Mouse (Mus musculus) small intestine, adult 2 months (tissue): Measurements from ENCODE around the gene Cabp4. TPM values are rescaled to one million over a fixed set of nuclear protein-coding genes. Genes with fewer than 3 reads are reported as not detected.

Source experiments
- H3K27ac ChIP-seq: fragments of 200-500 bp; 2 replicates; pipeline ENCODE4 v1.5.1; 2012; ENCODE audit warnings: low read depth, low read length, control low read depth, inconsistent platforms; ENCODE audit not compliant: insufficient read depth
- H3K27me3 ChIP-seq: fragments of 200-500 bp; 2 replicates; pipeline ENCODE4 v1.6.1; 2012; ENCODE audit warnings: mild to moderate bottlenecking, moderate library complexity, low read length, inconsistent platforms; ENCODE audit not compliant: control insufficient read depth, insufficient read depth
- H3K36me3 ChIP-seq: fragments of 200-500 bp; 2 replicates; pipeline ENCODE4 v1.6.1; 2012; ENCODE audit warnings: mild to moderate bottlenecking, low read length, control low read depth, inconsistent platforms; ENCODE audit not compliant: control insufficient read depth, insufficient read depth
- H3K4me1 ChIP-seq: fragments of 200-500 bp; 2 replicates; pipeline ENCODE4 v1.6.1; 2012; ENCODE audit warnings: low read length, inconsistent platforms, mixed read lengths; ENCODE audit not compliant: control insufficient read depth, insufficient read depth, insufficient read length
- H3K4me3 ChIP-seq: fragments of 200-500 bp; 2 replicates; pipeline ENCODE4 v1.5.1; 2012; ENCODE audit warnings: low read depth, mild to moderate bottlenecking, control low read depth, inconsistent platforms, low read length, moderate library complexity
- CTCF ChIP-seq: fragments of 200-500 bp; IDR thresholded peaks from 2 replicates; pipeline ENCODE4 v1.5.1; 2012; ENCODE audit warnings: low read depth, mild to moderate bottlenecking, control low read depth, inconsistent platforms, low read length, moderate library complexity, mixed read lengths; ENCODE audit not compliant: insufficient replicate concordance, insufficient read length; ENCODE audit errors: extremely low read depth
- POLR2A ChIP-seq: fragments of 200-500 bp; IDR thresholded peaks from 2 replicates; pipeline ENCODE4 v1.6.1; 2012; ENCODE audit warnings: low read depth, mild to moderate bottlenecking, control low read depth, inconsistent platforms, low read length, moderate library complexity
- WGBS: fragments of 180-500 bp; shearing (Covaris S2); methylation state at CpG from one replicate; pipeline ENCODE4 v1.1.7; 2018; 5-methylcytosine and 5-hydroxymethylcytosine counted together
- polyA plus RNA-seq: library from polyadenylated mRNA; depleted of rRNA; stranded (reverse); fragments of >200 nt; gene quantifications from 2 replicates; pipeline ENCODE4 v1.2.3, GENCODE M21; 2012

Cabp4 gene
- polyA plus RNA-seq, 1 experiment = 0.42 TPM

DNA sequence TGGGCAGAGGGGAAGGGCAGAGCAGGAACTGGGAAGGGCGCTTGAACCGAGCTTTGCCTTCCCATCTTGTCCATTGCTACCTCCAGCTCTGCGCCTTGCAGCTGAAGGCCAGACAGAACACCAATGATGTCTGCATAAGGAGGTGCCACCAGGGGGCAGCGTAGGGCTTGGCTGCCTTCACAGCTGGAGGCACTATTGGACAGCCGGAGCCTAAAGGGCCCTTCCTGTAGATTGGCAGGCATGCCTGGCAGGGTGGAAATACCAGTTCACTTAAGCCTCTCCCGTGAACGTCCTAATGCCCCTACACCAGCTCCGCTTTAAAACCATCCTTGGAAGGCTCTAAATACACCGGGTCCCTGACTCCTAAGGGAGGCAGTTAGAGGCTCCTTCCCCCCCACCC is 44.8 kb downstream of the Cabp4 start:
- no peak for TF ChIP-seq POLR2A
- peak; percentile 96 for TF ChIP-seq CTCF
- Histone ChIP-seq H3K27ac (peak overlapping the region; percentile 85), H3K4me3 (peak overlapping the region; percentile 91), H3K4me1 (peaks cover 29% of the 10 kb centered on the region), H3K27me3 (no peaks in the 10 kb centered on the region), H3K36me3 (peaks cover 15% of the 10 kb centered on the region)
- 2% methylated on average over 9 of the region's 9 CpGs for WGBS

DNA sequence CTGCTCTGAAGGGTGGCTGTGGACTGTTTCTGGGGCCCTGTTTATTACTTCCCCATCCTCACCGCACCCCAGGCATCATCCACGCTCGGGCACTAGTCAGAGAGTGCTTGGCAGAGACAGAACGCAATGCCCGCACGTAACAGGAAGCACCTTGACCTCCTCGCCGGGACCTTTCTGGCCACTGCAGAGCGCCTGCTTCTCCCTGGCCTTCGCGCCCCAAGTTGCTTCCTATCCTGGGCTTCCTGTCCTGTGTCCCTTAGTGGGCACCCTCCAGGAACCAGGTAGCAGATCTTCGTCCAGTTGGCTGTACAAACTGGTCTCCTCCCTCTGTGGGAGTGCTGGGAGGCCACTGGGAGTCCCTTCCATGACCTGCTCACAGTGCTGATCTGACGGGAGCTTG is 45.4 kb downstream of the Cabp4 start:
- no peak overlapping the region for H3K27ac ChIP-seq
- H3K4me3 ChIP-seq = peak overlapping the region; percentile 24
- WGBS = 75% methylated on average over 13 of the region's 13 CpGs
- H3K36me3 ChIP-seq = peaks cover 10% of the 10 kb centered on the region
- H3K4me1 ChIP-seq = peaks cover 33% of the 10 kb centered on the region
- TF ChIP-seq POLR2A (no peak), CTCF (no peak)
- no peaks in the 10 kb centered on the region for H3K27me3 ChIP-seq

DNA sequence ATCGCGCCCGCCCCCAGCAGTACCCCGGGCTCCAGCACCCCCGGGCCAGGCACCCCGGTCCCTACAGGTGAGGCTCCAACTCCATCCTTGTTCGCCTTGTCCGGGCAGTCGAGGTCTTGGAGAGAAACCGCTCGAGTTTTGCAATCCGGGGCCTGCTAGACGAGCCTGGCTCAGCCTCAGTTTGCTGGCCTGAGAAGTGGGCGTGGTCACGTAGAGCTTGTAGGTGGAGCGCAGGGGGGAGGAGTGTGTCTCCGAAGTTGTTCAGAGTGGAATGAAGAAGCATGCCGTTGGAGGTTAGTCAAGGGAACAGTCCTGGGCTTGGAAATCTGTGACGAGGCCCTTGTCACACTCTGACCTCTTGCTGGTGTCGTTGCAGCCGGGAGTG is 46.4 kb downstream of the Cabp4 start:
- Histone ChIP-seq H3K36me3 (peaks cover 7% of the 10 kb centered on the region; the same call in 1 of the 2 replicates), H3K4me3 (peak overlapping the region; percentile 81), H3K27ac (peak overlapping the region; percentile 88), H3K27me3 (no peaks in the 10 kb centered on the region), H3K4me1 (peaks cover 35% of the 10 kb centered on the region)
- TF ChIP-seq POLR2A = no peak; the same call in 1 of the 2 replicates
- no peak for TF ChIP-seq CTCF
- WGBS = 2% methylated on average over 21 of the region's 21 CpGs

DNA sequence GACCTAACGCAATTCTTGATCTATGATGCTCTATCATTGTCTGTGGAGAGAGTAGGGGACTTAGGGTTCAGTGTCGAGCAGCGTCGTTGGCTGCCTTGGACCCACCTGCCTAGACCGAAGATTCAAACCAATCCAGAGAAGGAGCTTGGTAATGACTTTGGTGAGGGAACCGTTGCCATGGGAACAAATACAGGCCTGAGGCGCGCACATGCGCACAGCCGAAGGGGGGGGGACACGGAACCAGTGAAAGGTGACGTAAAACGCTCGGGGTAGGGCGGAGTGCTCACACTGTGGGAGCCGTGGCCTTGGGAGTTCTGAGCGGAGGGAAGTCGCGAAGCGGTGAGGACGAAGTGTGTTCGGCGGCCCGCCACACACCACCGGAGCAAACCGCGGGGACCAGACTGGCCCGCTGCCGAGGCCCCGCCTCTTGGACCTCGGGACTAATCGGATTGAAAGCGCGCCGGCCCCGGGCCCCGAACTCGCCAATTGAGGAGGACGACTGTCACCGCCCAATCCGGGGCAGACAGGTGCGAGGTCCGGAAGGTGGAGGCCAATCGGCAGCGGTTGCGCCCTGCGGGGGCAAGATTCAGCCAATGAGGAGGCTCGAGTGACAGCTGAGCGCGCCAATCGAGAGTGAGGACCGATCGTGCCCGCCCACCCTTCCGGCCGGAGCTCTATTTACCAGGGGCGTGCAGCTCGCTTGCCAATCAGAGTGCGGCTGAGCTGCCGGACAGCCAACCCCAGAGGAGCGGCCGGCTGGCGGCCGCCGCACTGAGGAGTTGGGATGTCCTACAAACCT is 47.0 kb downstream of the Cabp4 start, which contains the start of gene Cdk2ap2:
Gene Cdk2ap2 (plus strand): TSS at position 541 of the 799 bp plus-strand sequence.
- Histone ChIP-seq H3K4me1 (peaks cover 36% of the 10 kb centered on the region), H3K4me3 (peak within 1 kb of the TSS; percentile 81), H3K36me3 (peaks cover 7% of the 10 kb centered on the region; the same call in 1 of the 2 replicates), H3K27me3 (no peaks in the 10 kb centered on the region), H3K27ac (peak within 1 kb of the TSS; percentile 93)
- 1% methylated on average over 64 of the region's 65 CpGs for WGBS
- TF ChIP-seq POLR2A = peak; percentile 89
- no peak for TF ChIP-seq CTCF

DNA sequence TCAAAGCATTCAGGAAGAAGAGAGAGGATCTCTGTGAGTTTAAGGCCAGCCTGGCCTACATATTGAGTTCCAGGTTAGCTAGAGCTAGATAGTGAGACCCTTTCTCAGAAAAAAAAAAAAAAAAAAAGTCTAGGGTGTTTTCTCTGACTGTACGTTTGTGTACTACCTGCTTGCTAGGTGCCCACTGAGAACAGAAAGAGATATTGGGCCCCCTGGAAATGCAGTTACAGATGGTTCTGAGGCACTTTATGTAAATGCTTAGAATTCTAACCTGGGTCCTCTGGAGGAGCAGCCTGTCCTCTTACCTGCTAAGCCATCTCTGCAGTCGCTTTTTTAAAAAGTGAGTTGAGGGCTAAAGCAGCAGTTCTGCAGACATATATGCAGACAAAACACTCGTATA is 48.0 kb downstream of the Cabp4 start:
- no peak overlapping the region for H3K4me3 ChIP-seq
- H3K27ac ChIP-seq = no peak overlapping the region
- no peaks in the 10 kb centered on the region for H3K27me3 ChIP-seq
- H3K4me1 ChIP-seq = peaks cover 34% of the 10 kb centered on the region
- WGBS = 82% methylated on average over 3 of the region's 3 CpGs
- TF ChIP-seq CTCF = no peak
- TF ChIP-seq POLR2A = no peak
- H3K36me3 ChIP-seq = peaks cover 7% of the 10 kb centered on the region; the same call in 1 of the 2 replicates

DNA sequence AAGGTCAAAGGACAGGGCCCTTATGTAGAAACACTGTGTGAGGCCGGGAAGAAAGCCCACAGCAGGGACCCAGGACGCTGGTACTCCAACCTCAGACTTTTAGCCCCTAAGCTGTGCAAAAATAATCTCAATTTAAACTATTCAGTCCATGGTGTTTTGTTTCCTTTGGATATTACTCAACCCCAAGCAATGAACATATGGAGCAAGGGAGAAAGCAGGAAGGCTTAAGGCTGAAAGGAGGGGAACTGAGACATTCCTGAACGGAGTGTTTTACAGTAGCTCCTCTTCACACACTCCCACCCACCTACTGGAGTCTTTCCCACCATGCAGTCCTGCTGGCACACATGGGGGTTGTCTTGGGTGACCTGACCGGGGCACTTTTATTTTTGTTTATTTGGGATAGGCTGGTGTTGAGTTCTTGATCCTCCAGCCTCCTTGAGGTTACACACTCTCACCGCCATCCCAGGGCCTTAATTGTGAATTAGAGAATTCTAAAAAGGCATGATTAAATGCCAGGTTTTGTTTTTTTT is 49.0 kb downstream of the Cabp4 start:
- Histone ChIP-seq H3K4me1 (peaks cover 31% of the 10 kb centered on the region), H3K27ac (no peak overlapping the region), H3K27me3 (no peaks in the 10 kb centered on the region), H3K36me3 (peaks cover 7% of the 10 kb centered on the region; the same call in 1 of the 2 replicates), H3K4me3 (no peak overlapping the region)
- TF ChIP-seq POLR2A = no peak
- no peak for TF ChIP-seq CTCF
- 64% methylated on average over 5 of the region's 5 CpGs for whole genome bisulfite sequencing

DNA sequence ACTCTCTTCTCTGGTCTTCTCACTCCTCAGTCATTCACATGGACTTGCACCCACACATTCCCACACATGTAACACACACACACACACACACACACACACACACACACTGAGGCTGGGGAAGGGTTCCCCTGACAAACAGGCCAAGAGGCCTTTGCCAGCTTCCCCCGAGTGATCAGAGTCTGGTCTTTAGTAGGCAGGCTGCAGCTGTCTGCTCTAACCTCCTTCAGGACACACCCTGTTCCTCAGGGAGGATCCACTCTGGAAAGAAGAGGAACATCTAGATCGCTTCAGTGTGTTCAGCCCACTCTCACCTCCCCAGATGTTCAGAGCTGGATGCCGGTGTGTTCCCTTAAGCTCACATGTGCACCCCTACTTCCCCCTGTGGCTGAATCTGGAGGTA is 49.5 kb downstream of the Cabp4 start:
- no peak for TF ChIP-seq CTCF
- 28% methylated on average over 3 of the region's 3 CpGs for WGBS
- Histone ChIP-seq H3K36me3 (peaks cover 7% of the 10 kb centered on the region; the same call in 1 of the 2 replicates), H3K27me3 (no peaks in the 10 kb centered on the region), H3K4me1 (peaks cover 29% of the 10 kb centered on the region), H3K27ac (no peak overlapping the region), H3K4me3 (no peak overlapping the region)
